Mouse (Mus musculus): ENCODE data around the gene Tcf7.

Tcf7 gene

DNA sequence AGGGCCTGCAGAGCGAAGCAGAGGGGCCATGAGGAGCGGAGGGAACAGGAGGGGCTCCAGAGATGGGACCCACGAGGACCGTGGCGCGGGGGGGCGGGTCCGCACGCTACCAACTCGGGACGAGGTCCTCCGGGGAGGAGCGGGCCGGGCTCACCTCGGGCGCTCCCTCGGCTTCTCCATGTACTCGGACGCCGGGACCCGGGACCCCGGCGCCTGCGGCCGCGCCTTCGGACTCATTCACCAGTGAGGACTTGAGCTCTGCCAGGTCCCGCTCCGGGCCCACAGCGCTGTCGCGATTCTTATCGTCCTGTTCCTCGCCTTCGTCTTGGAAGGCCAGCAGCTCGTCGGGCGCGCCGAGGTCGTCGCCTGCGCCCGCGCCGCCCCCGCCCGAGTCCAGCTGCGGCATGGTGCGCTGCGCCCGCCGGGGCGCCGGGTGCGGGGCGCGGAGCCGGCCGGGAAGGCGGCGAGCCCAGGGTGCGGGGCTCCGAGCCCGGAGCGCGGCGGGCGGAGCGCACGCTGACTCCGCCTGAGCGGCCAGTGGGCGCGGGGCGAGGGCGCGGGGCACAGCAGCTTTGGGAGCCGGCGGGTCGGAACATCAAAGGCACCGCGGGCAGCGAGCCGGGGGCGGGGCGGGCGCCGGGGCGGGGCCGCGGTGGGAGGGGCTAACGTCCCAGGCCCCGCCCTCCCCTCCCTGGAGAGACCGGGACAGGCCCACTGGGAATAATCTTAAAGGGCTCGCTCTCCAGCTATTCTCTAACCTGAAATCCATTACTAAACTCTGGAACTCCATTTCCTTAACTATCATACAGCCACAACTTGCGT lies at the start of gene Tcf7:
Gene Tcf7, minus strand, starts transcription at position 241 of the 822 bp plus-strand sequence.
- peak; percentile 85 for DNase-seq

DNA sequence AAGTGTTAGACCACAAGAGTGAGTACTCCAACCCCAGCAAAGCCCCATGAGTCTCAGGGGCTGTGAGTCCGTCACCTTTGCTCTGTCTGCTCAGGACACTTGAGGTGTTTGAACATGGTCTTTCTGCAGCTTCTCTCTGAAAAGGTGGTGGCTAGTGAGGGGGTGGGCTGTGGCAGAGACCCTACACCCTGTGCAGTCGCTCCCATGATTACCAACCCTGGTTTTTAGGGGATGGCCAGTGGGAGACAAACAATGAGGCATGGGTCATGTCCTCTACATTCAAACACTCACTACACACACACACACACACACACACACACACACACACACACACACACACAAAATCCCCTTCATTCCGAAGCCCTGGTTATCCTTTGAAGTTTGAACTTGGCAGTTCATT lies 44.5 kb upstream of the Tcf7 start:
- DNase-seq = no peak

DNA sequence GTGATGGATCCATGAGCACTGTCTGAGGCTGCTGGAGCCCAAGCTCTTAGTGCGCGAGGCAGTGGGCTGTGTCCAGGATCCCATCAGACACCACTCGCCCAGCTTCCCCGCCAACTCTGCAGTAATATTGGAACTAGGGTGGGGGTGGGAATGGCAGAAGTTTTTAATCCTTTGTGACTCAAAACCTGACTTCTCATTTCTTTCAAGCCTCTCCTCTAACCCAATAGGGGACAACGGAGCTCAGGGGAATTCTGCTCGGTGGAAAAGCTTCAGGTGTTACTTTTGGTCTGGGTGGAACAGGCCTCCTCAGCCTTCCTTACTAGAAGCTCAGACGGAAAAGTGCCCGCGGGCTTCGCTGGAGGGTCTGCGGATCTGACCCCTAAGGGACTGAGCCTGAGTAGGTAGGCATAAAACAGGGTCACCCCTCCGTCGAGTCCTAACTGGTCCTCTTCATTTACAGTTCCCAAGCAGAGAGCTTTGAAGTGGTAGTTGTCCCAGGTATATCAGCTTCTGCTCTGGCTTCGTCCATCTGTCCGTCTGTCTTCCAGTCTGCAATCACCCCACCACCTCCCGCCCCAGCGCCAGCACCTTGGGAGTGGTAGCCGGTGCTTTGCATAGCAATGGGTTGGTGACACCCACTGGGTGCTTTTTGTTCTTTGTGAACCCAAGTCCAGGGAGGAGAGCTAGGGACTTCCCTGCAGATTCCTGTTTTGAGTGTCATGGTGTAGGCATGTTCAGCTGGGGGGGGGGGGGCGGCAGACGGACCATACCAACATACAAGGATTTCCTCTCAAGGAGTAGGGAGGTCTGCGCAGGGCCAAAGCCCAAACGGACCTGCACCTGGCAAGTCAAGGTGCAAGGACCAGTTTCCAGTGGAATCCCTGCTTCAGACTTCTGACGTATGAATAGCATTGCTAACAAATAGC lies 41.9 kb upstream of the Tcf7 start:
- DNase-seq = no peak

DNA sequence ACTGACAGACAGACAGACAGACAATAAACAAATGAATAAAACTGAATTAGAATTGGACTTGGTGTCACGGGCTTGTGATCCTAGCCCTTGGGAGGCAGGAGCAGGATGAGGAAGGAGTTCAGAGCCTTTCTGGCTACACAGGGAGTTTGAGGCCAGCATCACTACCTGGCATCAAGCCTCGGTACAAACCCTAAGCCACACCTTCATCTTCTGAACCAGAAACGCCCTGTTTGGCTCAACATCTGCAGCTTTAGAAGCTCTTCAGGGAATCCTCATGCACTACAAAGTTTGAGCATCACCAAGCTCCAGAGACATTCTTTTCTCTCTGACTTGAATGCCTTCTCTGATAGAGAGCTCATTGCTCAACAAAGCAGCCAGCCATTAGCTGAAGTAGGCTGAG lies 38.7 kb upstream of the Tcf7 start:
- DNase-seq = no peak

DNA sequence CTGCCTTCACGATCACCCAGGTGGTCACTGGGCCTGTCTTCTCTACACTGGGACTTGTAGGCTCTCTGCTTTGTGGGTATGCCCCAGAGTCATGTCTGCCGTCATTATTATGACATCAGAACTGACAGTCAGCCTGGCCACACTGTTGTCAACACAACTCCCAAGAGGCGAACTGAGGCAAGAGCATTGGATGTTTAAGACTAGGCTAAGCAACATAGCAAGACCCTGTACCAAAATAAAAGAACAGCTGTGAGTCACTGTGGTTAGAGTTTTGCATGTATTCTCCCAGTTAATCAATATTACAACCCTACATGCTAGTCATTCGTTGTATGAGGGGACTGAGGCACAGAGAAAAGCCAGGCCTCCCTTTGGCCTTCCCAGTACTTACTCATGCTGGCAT lies 37.7 kb upstream of the Tcf7 start:
- DNase-seq = no peak

DNA sequence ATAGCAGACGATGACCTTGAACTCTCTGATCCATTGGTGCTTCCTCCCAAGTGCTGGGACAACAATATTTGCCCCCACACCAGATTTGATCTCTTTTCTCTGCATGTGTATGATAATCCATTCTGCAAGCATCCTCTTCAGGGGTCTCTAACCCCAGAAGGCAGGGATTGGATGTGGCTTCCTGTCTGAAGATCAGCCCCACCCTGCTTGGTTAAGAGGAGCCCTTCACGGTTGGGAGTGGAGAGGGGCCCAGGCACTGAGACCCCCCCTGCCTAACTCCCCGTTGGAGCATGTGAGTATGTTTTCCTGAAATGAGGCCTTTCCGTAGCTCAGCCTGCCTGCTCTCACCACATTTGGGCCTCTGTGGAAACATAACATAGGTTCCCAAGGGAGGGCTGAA lies 36.9 kb upstream of the Tcf7 start:
- no peak for DNase-seq

DNA sequence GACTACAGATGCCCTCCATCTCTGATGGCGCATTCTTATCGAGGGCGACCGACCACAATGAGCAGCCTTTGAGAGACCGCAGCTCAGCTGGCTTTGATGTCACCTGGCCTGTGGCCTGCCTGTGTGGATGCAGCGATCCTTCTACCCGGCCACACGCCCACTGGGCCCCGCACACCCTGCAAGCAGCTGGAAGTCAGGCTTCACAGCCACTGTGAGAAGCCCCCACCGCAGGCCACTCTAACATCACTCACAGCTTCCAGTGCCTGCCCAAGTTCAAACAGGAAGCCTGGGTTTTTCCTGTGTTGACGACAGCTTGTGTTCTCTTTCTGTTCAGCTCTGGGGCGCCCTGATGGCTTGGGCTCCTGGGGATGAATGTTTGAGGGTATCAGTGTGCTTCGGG lies 35.6 kb upstream of the Tcf7 start:
- no peak for DNase-seq

DNA sequence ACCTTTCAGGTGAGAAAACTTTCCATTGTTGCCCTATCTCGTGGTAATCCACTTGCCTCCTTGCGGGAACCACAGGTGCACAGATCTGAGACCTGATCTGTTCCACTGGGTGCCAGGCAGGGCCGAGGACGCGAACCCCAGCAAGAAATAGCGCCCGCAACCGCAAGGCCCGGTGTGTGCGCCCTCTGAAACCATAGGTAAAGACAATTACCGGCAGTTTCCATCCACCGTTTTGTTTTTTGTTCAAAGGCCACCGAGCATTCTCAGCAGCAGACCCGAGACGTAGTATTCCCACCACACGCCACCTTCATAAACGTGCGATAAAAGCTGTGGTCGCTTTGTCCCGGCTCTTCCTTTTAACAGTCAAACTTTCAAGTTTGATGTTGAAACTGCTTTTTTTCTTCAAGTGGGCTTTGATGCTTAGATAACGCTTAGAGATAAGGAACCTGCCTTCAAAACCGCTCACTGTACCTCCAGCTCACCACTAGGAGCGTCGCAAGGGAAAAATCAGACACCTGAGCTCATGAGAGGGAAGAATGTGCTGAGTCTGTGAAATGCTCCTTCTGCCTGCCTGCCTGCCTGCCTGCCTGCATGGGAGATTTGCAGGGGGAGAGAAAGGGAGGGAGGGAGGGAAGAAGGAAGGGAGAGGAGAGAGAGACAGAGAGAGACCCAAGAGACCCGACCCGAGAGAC lies 31.4 kb upstream of the Tcf7 start:
- peak; percentile 27 for DNase-seq

DNA sequence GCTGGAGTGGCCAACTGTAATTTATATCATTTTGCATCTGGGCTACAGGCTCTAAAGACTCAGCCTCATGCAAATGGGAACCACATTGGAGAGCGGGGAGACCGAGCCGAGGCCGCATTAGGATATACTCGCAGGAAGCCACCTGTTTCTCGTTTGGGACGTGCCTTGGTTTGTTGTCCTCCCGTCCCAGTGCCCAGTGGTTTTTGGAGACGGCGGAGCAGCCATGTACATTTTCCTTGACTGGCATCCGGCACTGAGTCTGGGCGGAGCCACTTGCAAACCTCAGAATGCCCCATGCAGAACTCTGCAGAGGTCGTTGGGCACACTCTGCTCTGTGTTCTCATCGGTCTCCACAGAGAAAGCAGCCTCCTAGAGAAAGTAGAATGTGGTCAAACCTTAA lies 27.9 kb upstream of the Tcf7 start:
- no peak for DNase-seq

DNA sequence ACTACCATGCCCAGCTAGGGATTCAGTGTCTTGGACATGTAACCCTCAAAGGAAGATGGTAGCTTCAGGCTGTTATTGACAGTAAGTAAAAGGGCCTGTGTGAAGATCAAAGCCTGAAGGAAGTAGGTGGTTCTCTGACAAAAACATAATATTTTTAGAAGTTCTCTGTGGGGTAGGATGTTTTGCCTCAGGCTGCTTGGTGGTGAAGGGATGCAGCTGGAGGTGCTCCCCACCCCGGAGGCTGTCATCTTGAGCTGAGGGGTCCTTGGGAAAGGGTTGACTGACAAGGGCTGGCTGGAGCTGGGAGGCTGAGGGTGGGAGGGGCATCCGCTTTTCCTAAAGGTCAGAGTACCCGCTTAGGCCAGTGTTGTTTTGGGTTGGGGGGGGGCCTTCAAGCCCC lies 26.7 kb upstream of the Tcf7 start:
- DNase-seq = no peak

DNA sequence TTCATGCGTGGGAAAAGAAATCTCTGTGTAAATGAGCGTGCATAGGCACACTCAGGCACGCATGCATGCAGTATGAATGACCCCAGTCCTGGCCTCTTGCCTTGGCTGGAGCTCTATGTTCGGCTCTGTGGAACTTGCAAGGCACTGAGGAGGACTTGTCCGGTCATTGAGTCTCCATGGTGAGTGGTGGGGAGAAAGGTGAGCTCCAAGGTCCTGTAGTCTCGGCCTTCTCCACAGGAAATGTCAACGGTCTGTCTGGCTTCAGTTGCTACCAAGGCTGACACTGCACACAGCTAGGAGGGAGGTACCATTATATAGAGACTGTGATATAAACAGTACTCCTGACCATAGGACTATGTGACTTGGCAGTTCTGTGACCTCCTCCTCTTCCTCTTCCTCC lies 23.6 kb upstream of the Tcf7 start:
- no peak for DNase-seq

DNA sequence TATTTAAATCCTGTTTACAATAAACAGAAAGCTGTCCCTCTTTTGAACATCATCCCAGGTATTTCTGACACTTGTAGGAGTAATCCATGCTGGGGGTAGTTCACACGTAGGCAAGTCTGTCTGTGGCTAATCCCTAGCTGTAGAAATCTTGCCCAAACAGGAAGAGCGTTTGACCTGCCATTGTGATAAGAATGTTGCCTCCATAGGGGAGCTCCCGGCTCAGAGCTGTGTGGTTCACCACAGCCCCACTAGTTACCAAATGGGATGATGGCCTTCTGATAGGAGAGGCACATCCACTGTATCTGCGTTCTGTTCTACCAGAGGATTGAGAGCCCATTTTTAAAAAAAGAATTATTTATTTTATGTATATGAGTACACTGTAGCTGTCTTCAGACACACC lies 22.5 kb upstream of the Tcf7 start:
- DNase-seq = no peak

DNA sequence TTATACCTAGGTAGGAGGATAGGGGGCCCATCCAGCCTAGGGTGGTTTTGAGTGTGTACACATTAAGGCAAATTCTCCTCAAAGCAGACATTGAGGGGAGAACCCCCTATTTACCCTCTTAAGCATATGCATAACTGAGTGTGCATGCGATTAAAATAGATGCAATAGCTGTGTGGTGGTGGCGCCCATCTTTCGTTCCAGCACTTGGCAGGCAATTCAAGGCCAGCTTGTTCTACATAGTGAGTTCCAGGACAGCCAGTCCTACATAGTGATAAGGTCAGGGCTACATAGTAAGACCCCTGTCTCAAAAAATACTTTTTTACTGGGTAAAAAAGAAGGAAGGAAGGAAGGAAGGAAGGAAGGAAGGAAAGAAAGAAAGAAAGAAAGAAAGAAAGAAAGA lies 19.9 kb upstream of the Tcf7 start:
- no peak for DNase-seq

DNA sequence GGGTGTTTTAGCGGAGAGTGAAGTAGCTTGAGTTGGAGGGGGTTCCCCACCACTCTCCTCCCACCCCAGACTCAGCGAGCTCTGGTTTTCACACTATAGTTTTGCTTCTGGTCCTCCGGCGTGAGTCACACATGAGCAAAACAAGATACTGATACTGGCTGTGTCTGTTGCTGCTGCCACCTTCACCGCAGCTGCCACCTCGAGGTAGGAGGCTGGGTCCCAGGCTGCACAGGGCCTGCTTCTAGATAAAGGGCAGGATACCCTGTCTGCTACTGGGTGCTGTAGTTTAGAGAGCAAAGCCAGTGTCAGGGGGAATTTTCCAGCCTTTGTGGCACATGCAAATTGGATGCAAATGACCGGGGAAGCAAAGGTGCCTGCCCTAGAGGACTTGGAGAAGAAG lies 16.9 kb upstream of the Tcf7 start:
- DNase-seq = no peak

DNA sequence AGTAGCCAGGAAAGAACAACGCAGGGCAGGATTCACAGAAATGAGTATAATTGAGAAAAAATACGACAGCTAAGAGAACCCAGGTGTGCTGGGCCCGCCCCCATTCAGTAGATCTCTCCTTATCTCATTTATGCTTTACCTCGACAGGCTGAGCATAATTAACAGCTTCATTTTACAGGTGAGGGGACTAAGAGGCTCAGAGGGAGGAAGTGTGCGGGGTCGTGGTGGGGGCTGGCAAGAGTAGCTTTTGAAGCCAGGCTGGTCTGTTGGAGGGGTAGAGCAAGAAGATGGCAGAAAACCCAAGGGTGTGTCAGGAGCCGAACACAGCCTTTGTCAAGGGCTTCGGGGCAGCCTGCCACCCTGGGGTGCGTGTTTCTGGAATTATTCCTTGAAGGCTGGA lies 16.1 kb upstream of the Tcf7 start:
- no peak for DNase-seq

DNA sequence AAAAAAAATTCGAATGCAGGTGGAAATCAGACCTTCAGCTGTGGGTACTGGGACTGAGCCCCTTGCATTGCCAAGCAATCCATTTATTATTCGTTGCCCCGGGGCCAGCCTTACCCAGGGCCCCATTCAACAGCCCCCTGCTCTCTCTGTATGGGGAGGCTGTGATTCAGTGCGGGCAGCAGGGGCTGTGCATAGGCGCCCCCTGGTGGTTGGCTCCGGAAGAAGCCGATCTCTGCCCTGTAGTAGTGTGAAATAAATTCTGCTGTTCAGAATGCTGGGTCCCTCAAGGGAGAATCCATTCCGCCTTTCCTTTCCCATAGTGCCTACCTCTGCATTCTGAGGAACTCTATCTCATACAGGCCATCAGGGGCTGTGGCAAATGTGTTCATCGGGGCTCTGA lies 14.5 kb upstream of the Tcf7 start:
- peak; percentile 77 for DNase-seq

DNA sequence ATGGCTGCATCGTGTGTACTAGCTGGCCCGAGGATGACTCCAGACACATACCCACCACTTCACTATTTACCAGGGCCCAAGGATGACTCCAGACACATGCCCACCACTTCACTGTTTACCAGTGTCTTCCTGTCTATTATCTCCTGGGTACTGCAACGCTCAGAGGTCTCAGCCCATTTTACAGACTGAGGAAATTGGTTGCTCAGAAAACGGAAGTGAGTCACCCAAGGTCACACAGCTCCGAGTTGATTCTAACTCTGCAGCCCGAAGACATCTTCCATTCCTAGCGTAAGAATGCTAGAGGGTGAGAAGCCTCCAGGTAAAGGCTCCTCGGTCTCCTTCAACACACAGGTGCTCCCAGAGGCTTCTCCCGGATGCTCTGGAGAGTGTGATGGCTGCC lies 11.3 kb upstream of the Tcf7 start:
- DNase-seq = no peak

DNA sequence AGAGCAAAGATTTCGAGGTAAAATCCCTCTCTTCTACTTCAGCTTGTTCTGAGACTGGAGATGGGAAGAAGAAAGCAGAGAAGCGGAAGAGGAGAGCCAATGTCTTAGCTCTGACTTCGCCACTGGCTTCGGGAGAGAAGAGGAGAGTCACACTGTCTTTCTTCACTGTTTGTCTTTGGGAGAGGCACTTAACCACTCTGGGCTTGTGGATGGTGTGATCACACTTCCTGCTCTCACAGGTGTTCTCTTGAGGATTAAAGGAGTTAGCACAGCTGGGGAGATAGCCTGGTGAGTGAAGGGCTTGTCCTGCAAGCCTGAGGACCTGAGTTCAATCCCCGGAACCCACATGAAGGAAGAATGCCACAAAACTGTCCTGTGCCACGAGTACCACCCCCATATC lies 10.1 kb upstream of the Tcf7 start:
- no peak for DNase-seq

DNA sequence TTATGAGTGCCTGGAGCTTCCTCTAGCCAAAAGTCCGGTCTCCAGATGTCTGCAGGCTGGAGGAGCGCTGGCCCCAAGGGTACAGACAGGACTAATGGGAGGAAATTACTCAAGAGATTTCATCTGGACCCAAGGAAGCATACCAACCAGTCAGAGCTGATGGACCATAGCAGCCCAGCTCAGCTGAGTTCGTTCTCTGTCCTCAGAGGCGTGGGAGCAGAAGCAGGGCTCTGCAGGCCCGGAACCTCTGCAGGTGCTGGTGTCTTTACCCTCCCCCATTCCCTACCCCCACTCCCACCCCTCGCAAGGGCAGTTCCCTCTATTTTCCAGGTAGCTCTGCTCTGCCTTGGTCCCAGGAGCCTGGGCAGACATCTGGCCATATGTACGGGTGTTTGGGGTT lies 9.5 kb upstream of the Tcf7 start:
- DNase-seq = no peak

DNA sequence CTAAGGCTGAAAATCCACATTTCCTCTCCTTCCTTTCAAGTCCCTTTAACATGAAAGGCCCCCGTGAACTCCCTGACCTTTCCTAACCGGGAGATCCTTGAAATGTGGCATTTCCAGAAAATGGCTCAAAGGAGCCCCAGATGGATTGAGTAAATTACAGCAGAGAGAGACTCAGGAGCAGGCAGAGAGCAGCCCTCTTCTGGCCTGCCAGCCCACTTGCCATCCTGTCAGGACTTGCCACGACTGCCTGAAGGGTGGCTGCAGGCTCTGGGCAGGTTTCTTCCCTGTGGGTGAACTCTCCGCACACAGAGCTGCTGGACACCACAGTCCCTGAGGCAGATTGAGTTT lies 4.1 kb upstream of the Tcf7 start:
- no peak for DNase-seq

DNA sequence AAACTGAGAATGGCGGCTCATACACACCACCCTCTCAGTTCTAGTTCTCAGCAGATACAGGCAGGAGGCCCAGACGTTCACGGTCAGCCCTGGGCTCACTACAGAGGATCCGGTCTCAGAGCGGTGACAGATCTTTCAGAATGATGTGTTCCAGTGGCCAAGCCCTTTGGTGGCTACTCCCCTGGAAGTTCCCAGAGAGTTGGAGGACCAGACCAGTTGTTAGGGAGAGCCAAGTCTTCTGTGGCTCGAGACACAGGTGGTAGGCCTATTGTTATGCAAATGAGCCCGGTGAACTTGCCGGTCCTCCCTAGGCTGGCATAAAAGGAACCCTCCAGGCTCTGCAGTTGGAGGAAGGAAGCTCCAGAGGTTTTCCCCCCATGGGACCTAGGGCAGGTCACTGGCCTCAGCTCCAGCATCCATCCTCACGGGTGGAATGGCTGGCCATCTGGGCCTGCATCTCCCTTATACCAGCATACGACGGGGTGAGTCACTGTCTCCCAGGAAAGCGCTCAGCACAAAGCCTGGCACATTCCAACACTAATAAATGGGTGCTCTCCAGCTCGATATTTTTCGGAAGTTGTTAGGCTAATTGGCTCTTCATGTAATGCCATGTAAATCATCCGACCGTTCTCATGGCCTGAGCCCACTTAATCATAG lies 3.6 kb upstream of the Tcf7 start:
- DNase-seq = no peak

DNA sequence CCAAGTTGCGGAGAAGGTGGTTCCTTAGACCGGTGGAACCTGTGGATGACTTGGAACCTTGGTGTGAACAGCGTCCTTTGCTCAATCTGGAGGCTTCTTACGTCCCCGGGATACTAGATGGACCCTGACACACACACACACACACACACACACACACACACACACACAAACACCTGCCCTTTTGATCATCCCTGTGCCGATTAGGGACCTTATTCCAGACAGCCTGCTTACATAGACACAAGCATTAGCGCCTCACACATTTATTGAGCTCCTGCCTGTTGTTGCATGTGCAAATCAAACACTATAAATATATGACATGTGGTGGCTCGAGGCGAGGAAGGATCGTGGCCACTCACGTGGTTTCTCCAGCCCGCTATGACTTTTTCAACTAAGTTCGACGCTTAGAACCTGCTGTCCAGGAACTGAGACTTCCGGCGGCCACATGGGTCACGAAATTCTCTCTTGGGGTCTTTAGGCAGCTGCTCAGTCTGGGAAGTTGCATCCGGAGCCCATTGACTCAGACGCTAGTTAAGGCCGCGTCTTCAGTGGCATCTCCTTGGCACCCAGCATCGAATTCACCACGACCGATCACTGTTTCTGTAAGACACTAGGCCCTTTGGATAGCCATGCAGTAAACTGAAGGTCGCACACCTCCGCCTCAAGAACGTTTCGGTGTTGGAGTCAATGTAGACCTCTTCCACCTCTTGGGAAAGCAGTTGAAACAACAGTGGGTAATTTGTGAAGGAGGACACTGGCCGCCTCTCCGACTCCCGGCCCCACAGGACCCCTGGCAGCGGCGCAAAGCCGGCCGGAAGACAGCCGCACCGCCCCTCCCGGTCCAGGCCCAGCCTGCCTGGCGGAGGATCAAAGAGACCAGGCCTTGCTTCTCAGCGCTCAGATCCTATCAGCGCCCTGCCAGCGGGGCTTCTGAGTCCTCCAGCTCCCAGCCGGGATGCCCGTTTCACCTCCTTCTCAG lies 1.1 kb upstream of the Tcf7 start:
- DNase-seq = peak; percentile 68

All from retina, postnatal 1 day (tissue).